Mouse (Mus musculus): ENCODE measurements at regions not wholly inside any gene's neighbourhood (a gene's known extent, or its start where the extent isn't known, plus 50 kb on each side); places are given as distances from the start of the nearest gene placed in this dataset.

DNA sequence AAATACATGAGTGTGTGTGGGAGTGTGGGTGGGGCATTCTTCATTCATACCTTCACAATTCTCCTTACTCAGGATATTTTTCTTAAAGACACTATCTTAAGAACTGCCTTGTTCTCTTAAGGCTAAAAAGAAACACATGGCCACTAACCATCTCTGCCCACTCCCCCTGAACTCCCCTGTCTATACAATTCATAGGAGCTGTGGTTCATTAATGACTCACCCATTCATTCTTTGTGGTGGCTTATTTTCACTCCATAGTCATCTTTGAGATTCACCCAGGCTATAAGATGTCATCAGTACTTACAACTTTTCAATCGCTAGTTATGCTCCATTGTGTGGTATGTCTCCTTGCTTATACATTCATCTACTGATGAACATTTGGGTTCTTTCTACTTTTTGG, 97.7 kb upstream of the Spred1 start:
- no peak for DNase-seq (ENCODE audit: low read depth, low spot score)

- no peak for DNase-seq (ENCODE audit: low read depth, low spot score)
Observed at GRCm38 (mm10) chr2:117027071-117027470, 94.1 kb upstream of the Spred1 start.

DNA sequence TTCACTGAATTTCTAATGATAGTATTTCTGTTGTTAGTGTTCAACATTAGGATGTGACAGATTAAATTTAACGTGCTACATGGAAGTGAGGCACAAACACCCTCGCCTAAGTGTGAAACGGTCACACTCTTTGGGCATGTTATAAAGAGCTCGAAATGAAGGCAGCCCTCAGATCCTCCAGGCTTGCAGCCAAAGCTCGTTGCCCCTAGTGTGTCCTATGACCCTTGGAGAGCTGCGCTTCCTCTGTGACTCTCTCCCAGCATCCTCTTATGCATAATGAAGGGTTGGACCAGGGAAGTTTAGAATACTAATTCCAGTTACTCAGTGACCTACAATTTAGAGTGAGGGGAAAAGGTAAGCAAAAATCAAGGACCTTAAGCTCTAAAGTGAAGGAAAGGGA, 92.4 kb upstream of the Spred1 start:
- no peak for DNase-seq (ENCODE audit: low read depth, low spot score)

- DNase-seq (ENCODE audit: low read depth, low spot score) = no peak
Observed at GRCm38 (mm10) chr2:117036197-117036872, 84.8 kb upstream of the Spred1 start.

GRCm38 (mm10) chr2:117040211-117040610, 81.0 kb upstream of the Spred1 start:
- no peak for DNase-seq (ENCODE audit: low read depth, low spot score)

DNA sequence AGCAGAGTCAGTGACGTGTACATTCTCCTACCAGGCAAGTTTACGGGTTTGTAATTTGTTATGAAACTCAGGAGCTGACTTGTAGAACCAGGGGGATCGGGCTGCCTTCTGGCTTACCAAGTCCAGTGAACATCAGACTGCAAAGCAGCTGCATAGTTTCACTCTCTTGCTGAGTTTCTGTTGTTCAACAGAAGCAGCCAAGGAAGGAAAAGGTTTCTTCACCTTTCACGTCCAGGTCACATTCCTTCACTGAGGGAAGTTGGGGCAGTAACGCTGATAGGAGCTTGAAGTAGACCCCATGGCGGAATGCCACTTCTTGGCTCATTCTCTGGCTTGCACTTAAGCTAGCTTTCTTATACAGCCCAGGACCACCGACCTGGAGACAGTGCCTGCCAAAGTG, 77.3 kb upstream of the Spred1 start:
- no peak for DNase-seq (ENCODE audit: low read depth, low spot score)

- DNase-seq (ENCODE audit: low read depth, low spot score) = no peak
Observed at GRCm38 (mm10) chr2:117048290-117048730, 72.9 kb upstream of the Spred1 start.

GRCm38 (mm10) chr2:117050061-117050460, 71.1 kb upstream of the Spred1 start:
- DNase-seq (ENCODE audit: low read depth, low spot score) = no peak

DNA sequence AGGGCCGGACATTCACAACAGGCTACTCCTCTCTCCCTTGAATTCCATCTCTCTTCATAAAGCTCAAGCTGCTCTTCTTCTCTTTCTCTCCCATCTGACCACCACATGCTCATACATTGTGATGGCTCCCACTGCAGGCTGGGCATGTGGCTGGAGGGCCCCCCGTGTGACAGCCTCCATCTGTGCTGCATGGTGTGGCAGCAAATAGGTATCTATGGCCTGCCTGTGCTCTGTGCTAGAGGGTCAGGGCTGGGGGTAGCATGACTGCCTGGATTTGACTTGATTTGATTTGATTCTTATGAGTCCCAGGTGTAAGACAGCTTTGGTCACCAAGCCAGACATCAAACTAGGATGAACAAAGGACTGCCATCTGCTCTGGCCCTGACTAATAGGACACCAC, 57.0 kb upstream of the Spred1 start:
- DNase-seq (ENCODE audit: low read depth, low spot score) = no peak

DNA sequence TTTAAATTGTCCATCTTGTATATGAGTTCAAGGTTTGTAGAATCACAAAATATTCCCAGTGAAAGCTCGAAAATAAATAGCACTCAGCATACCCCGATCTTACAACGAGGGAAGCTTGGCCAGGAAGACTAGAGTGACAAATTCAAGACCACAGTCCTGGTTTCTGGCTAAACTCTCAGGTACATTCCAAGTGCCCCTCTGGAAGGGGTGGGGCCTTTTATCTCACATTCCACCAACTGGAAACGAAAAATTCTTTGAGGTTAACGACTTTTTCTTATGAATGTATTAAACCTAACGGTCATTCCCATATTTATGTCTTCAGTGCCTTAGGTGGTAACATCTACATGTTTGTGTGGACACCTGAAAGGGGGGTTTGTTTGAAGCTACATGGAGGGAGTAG, 50.8 kb upstream of the Spred1 start:
- DNase-seq (ENCODE audit: low read depth, low spot score) = no peak

DNA sequence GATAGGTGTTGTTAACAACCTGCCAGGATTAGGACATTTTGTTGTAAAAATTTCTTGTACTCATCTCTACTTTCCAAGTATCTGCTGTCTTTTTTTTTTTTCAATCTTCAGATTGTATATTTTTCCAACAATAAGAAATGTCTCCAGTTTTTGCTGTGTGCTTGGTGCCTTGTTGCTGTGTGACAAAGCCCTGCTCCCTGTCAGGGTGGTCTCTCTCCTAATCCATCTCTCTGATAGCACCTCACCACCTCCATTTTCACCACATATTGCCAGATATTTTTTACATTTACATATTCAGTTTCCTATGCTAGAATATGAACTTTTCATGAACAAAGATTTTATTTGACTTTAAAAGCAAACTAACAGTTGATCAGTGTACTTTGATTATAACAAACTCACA, 50.1 kb upstream of the Spred1 start:
- no peak for DNase-seq (ENCODE audit: low read depth, low spot score)

Measured in A20 (cell line).